ENCODE assay signal across 28 mouse cellular contexts in genomic region chr6:88055663-88056062, GRCm38 (mm10). TPM values are rescaled to one million over a fixed set of nuclear protein-coding genes. Genes with fewer than 3 reads are reported as not detected.
A peak's percentile ranks its signal among the peaks of the same experiment; 100 is the strongest.
DNase-seq lines count a peak whose midpoint lies in the region; ATAC-seq and TF ChIP-seq lines count a peak whose summit lies in the region.
"Had no signal": no experiment of that assay in that cellular context is flagged by ENCODE, and none has a peak within 500 bp of the region (broad histone marks: within the 10 kb centered on the region; RNA-seq: fewer than 3 reads in every experiment).

No protein-coding gene starts in this region.

- H3K79me2 ChIP-seq in liver, adult 2 months (ENCODE audit: control insufficient read depth, insufficient read depth, low read length) = no peaks in the 10 kb centered on the region

- 70% methylated on average over 5 of the region's 5 CpGs for WGBS in kidney, adult 2 months
- WGBS in liver, adult 2 months = 24% methylated on average over 5 of the region's 5 CpGs
- WGBS in liver, embryonic 15.5 days (ENCODE audit: insufficient replicate concordance) = 57% methylated on average over 5 of the region's 5 CpGs
- 52% methylated on average over 5 of the region's 5 CpGs for WGBS in liver, postnatal 0 days (ENCODE audit: insufficient replicate concordance)
- 77% methylated on average over 5 of the region's 5 CpGs for WGBS in forebrain, embryonic 12.5 days

- no peak for TF ChIP-seq POLR2A in kidney, adult 2 months (IDR thresholded peaks at IDR 0.05; ENCODE audit: low read depth, low read length)
- no peak for TF ChIP-seq POLR2A in liver, adult 2 months (IDR thresholded peaks at IDR 0.05; ENCODE audit: extremely low read depth, insufficient read depth, low read length)

- TF ChIP-seq CTCF in kidney, adult 2 months (conservative IDR thresholded peaks at IDR 0.05; ENCODE audit: insufficient read depth, insufficient read length, low read depth, low read length) = no peak
- TF ChIP-seq CTCF in liver, adult 2 months (IDR thresholded peaks at IDR 0.05; ENCODE audit: low read depth, low read length) = no peak
- no peak for TF ChIP-seq CTCF in liver, postnatal 0 days (IDR thresholded peaks at IDR 0.05; ENCODE audit: low read depth)

- TF ChIP-seq EP300 in liver, postnatal 0 days (IDR thresholded peaks at IDR 0.05; ENCODE audit: low read depth) = no peak

- peaks cover 3% of the 10 kb centered on the region; the same call in 1 of the 2 replicates for H3K4me1 ChIP-seq in kidney, adult 2 months (ENCODE audit: control insufficient read depth, insufficient read depth, low read length)
- H3K4me1 ChIP-seq in liver, adult 2 months (ENCODE audit: control insufficient read depth, insufficient read depth, low read length) = peaks cover 13% of the 10 kb centered on the region
- H3K4me1 ChIP-seq in liver, embryonic 15.5 days (replicated peaks) = peaks cover 13% of the 10 kb centered on the region
- H3K4me1 ChIP-seq in liver, postnatal 0 days (ENCODE audit: insufficient read depth) = peaks cover 40% of the 10 kb centered on the region
- H3K4me1 ChIP-seq in forebrain, embryonic 12.5 days = no peaks in the 10 kb centered on the region
- H3K4me1 ChIP-seq: embryonic facial prominence, embryonic 13.5 days; embryonic facial prominence, embryonic 15.5 days; forebrain, embryonic 10.5 days; forebrain, embryonic 13.5 days; forebrain, embryonic 15.5 days had no signal

- H3K4me2 ChIP-seq in liver, embryonic 15.5 days = no peak overlapping the region
- H3K4me2 ChIP-seq in liver, postnatal 0 days (ENCODE audit: low read depth, low read length) = no peak overlapping the region
- H3K4me2 ChIP-seq in forebrain, embryonic 12.5 days = no peak overlapping the region
- H3K4me2 ChIP-seq: embryonic facial prominence, embryonic 13.5 days; embryonic facial prominence, embryonic 15.5 days; forebrain, embryonic 13.5 days; forebrain, embryonic 15.5 days had no signal

- H3K27me3 ChIP-seq in kidney, adult 2 months (replicated peaks; ENCODE audit: control insufficient read depth, insufficient read depth, low read length) = no peaks in the 10 kb centered on the region
- H3K27me3 ChIP-seq in liver, adult 2 months (ENCODE audit: control insufficient read depth, insufficient read depth, low read length) = no peaks in the 10 kb centered on the region
- peaks cover 9% of the 10 kb centered on the region; the same call in 1 of the 2 replicates for H3K27me3 ChIP-seq in liver, embryonic 15.5 days
- no peaks in the 10 kb centered on the region for H3K27me3 ChIP-seq in liver, postnatal 0 days (ENCODE audit: insufficient read depth, low read length)
- peaks cover 33% of the 10 kb centered on the region for H3K27me3 ChIP-seq in forebrain, embryonic 12.5 days
- H3K27me3 ChIP-seq: embryonic facial prominence, embryonic 15.5 days; forebrain, embryonic 15.5 days; Patski had no signal

- peak; percentile 67 for DNase-seq in kidney, adult 2 months
- DNase-seq in kidney, postnatal 14 days = no peak
- DNase-seq in liver, adult 2 months (ENCODE audit: extremely low read depth, low read depth, low spot score) = peak; percentile 80
- no peak for DNase-seq in liver
- no peak for DNase-seq in liver, postnatal 0 days
- no peak for DNase-seq in thymus, postnatal 14 days
- DNase-seq: adrenal gland, adult 8-10 months; adrenal gland, postnatal 14 days; adrenal gland, postnatal 36 days; B cell, adult 2 months; cerebellum, adult 18-20 months; cerebellum, adult 8-10 months; cerebellum, adult 9-11 months; cerebellum, postnatal 14 days; cerebellum, postnatal 36 days; embryo, embryonic 11 days had no signal

- H3K9me3 ChIP-seq in liver, embryonic 15.5 days (replicated peaks) = no peaks in the 10 kb centered on the region
- no peaks in the 10 kb centered on the region for H3K9me3 ChIP-seq in liver, postnatal 0 days (ENCODE audit: low read length)
- no peaks in the 10 kb centered on the region for H3K9me3 ChIP-seq in forebrain, embryonic 12.5 days
- H3K9me3 ChIP-seq: embryonic facial prominence, embryonic 13.5 days; embryonic facial prominence, embryonic 15.5 days; forebrain, embryonic 10.5 days; forebrain, embryonic 13.5 days; forebrain, embryonic 15.5 days; G1E had no signal

- H3K27ac ChIP-seq in kidney, adult 2 months (ENCODE audit: insufficient read depth, low read depth, low read length) = no peak overlapping the region
- 0 out of 2 replicates have a peak overlapping the region, but pooled peaks have one; percentile 2 for H3K27ac ChIP-seq in liver, adult 2 months (replicated peaks; ENCODE audit: insufficient read depth, low read depth, low read length)
- peak overlapping the region; percentile 45 for H3K27ac ChIP-seq in liver, embryonic 15.5 days (replicated peaks)
- peak overlapping the region; percentile 55 for H3K27ac ChIP-seq in liver, postnatal 0 days (ENCODE audit: low read depth)
- H3K27ac ChIP-seq in forebrain, embryonic 12.5 days = no peak overlapping the region
- H3K27ac ChIP-seq: embryonic facial prominence, embryonic 13.5 days; embryonic facial prominence, embryonic 15.5 days; forebrain, embryonic 10.5 days; forebrain, embryonic 13.5 days; forebrain, embryonic 15.5 days had no signal

- no peak overlapping the region for H3K9ac ChIP-seq in liver, adult 2 months (ENCODE audit: low read depth, low read length)
- no peak overlapping the region for H3K9ac ChIP-seq in liver, embryonic 15.5 days
- H3K9ac ChIP-seq in liver, postnatal 0 days (replicated peaks) = no peak overlapping the region
- H3K9ac ChIP-seq in forebrain, embryonic 12.5 days = no peak overlapping the region
- H3K9ac ChIP-seq: embryonic facial prominence, embryonic 13.5 days; embryonic facial prominence, embryonic 15.5 days; forebrain, embryonic 13.5 days; forebrain, embryonic 15.5 days had no signal

- H3K36me3 ChIP-seq in kidney, adult 2 months (ENCODE audit: control insufficient read depth, insufficient read depth, low read length) = no peaks in the 10 kb centered on the region
- H3K36me3 ChIP-seq in liver, adult 2 months (ENCODE audit: control insufficient read depth, insufficient read depth, low read length) = no peaks in the 10 kb centered on the region
- H3K36me3 ChIP-seq in liver, embryonic 15.5 days (replicated peaks) = no peaks in the 10 kb centered on the region
- no peaks in the 10 kb centered on the region for H3K36me3 ChIP-seq in liver, postnatal 0 days (replicated peaks; ENCODE audit: insufficient read depth, low read length)
- H3K36me3 ChIP-seq in forebrain, embryonic 12.5 days (replicated peaks) = no peaks in the 10 kb centered on the region
- H3K36me3 ChIP-seq: embryonic facial prominence, embryonic 13.5 days; embryonic facial prominence, embryonic 15.5 days; forebrain, embryonic 10.5 days; forebrain, embryonic 15.5 days; G1E had no signal

- H3K4me3 ChIP-seq in kidney, adult 2 months (ENCODE audit: insufficient read depth, low read depth, low read length) = no peak overlapping the region
- H3K4me3 ChIP-seq in liver, adult 2 months (ENCODE audit: insufficient read depth, low read depth, low read length) = no peak overlapping the region
- H3K4me3 ChIP-seq in liver, embryonic 15.5 days (replicated peaks) = no peak overlapping the region
- H3K4me3 ChIP-seq in liver, postnatal 0 days (ENCODE audit: low read depth, low read length) = no peak overlapping the region
- H3K4me3 ChIP-seq in forebrain, embryonic 12.5 days (replicated peaks) = no peak overlapping the region
- H3K4me3 ChIP-seq: embryonic facial prominence, embryonic 13.5 days; embryonic facial prominence, embryonic 15.5 days; erythroblast, embryonic 14.5 days; forebrain, embryonic 10.5 days; forebrain, embryonic 13.5 days; forebrain, embryonic 15.5 days had no signal

- no peak for ATAC-seq in liver, embryonic 15.5 days (ENCODE audit: insufficient read depth)
- no peak for ATAC-seq in liver, postnatal 0 days
- ATAC-seq in forebrain, embryonic 12.5 days (ENCODE audit: low FRiP score) = no peak
- ATAC-seq: activated CD4-positive, CD25-positive, alpha-beta regulatory T cell, adult 4 months; CD4-positive, CD25-positive, alpha-beta regulatory T cell, adult 4 months; forebrain, embryonic 13.5 days; forebrain, embryonic 15.5 days; Patski had no signal

RNA-seq across cellular contexts. Expression of gene Rab7, which starts 10.6 kb away (rescaled TPM):
- 316 and 386 TPM in 2 replicates for polyA plus RNA-seq in kidney, adult 2 months (2012; rRNA removed)
- 69.7 and 80.9 TPM in 2 replicates for total RNA-seq in liver, adult 2 months (2014; rRNA removed)
- polyA plus RNA-seq in liver, adult 2 months (2012; rRNA removed) = 134 and 145 TPM in 2 replicates
- polyA plus RNA-seq in liver, embryonic 15.5 days (2015; fragmentation: Nextera tagmentation; extraction: Ambion mirVana) = 110 and 117 TPM in 2 replicates
- 110 and 111 TPM in 2 replicates for polyA plus RNA-seq in liver, postnatal 0 days (2015; fragmentation: Nextera tagmentation; extraction: Ambion mirVana)
- polyA plus RNA-seq in forebrain, embryonic 12.5 days (2016; fragmentation: Nextera tagmentation; extraction: Ambion mirVana) = 206 and 217 TPM in 2 replicates

RNA-seq across cellular contexts. Expression of gene Rpn1, which starts 28.6 kb away (rescaled TPM):
- 161 and 188 TPM in 2 replicates for polyA plus RNA-seq in kidney, adult 2 months (2012; rRNA removed)
- 124 and 153 TPM in 2 replicates for total RNA-seq in liver, adult 2 months (2014; rRNA removed)
- polyA plus RNA-seq in liver, adult 2 months (2012; rRNA removed) = 121 and 149 TPM in 2 replicates
- polyA plus RNA-seq in liver, embryonic 15.5 days (2015; fragmentation: Nextera tagmentation; extraction: Ambion mirVana) = 181 and 184 TPM in 2 replicates
- polyA plus RNA-seq in liver, postnatal 0 days (2015; fragmentation: Nextera tagmentation; extraction: Ambion mirVana) = 102 and 112 TPM in 2 replicates
- 238 and 258 TPM in 2 replicates for polyA plus RNA-seq in forebrain, embryonic 12.5 days (2016; fragmentation: Nextera tagmentation; extraction: Ambion mirVana)

Comparison
In these comparisons a context has a peak if more than half of its experiments do, and no peak if none do; other contexts are left out.
1. DNase-seq: peak in kidney, adult 2 months (single experiment) and liver, adult 2 months (single experiment); none in kidney, postnatal 14 days (single experiment), liver (single experiment), liver, postnatal 0 days (single experiment) and thymus, postnatal 14 days (single experiment).
2. H3K27ac ChIP-seq: peak in liver, adult 2 months (single experiment), liver, embryonic 15.5 days (single experiment) and liver, postnatal 0 days (single experiment); none in kidney, adult 2 months (single experiment) and forebrain, embryonic 12.5 days (single experiment).